Mouse (Mus musculus) heart, postnatal 0 days (tissue): ENCODE results near the gene Armc6.

Experiments used
- CTCF ChIP-seq: IDR thresholded peaks from 2 replicates; pipeline ENCODE4 v1.5.1; 2016; ENCODE audit warnings: antibody characterized with exemption, control low read depth, low read depth
- EP300 ChIP-seq: IDR thresholded peaks from 2 replicates; pipeline ENCODE4 v1.6.1; 2016; ENCODE audit warnings: antibody characterized with exemption, low read depth

GRCm38 (mm10) chr8:70217441-70217840 lies 16.8 kb downstream of the Armc6 start:
- TF ChIP-seq CTCF = no peak
- no peak for TF ChIP-seq EP300
